Mouse (Mus musculus): ENCODE data around the gene Gm37419. TPM values are rescaled to one million over a fixed set of nuclear protein-coding genes. Genes with fewer than 3 reads are reported as not detected.

Gm37419 gene
- total and polyA plus RNA-seq, 2 experiments from 2014 or later: not detected

GRCm38 (mm10) chr16:23978495-23978894 lies 9.8 kb upstream of the Gm37419 start:
- H3K36me3 ChIP-seq (ENCODE audit: insufficient read depth, low read length): no peaks in the 10 kb centered on the region
- no peak overlapping the region for H3K4me3 ChIP-seq (ENCODE audit: low read length)
- 63% methylated on average over 4 of the region's 4 CpGs for WGBS
- ATAC-seq (no peak), DNase-seq (ENCODE audit: low spot score) (no peak)
- peaks cover 19% of the 10 kb centered on the region; the same call in 1 of the 2 replicates for H3K27me3 ChIP-seq (ENCODE audit: insufficient read depth, low read length)
- H3K9me3 ChIP-seq (ENCODE audit: low read length): no peaks in the 10 kb centered on the region
- H3K9ac ChIP-seq (replicated peaks; ENCODE audit: low read length): no peak overlapping the region
- H3K27ac ChIP-seq: no peak overlapping the region
- TF ChIP-seq CTCF (IDR thresholded peaks at IDR 0.05; ENCODE audit: low read depth): no peak
- H3K4me2 ChIP-seq (ENCODE audit: low read depth, low read length): no peak overlapping the region
- no peaks in the 10 kb centered on the region for H3K4me1 ChIP-seq (ENCODE audit: insufficient read depth, low read length)

DNA sequence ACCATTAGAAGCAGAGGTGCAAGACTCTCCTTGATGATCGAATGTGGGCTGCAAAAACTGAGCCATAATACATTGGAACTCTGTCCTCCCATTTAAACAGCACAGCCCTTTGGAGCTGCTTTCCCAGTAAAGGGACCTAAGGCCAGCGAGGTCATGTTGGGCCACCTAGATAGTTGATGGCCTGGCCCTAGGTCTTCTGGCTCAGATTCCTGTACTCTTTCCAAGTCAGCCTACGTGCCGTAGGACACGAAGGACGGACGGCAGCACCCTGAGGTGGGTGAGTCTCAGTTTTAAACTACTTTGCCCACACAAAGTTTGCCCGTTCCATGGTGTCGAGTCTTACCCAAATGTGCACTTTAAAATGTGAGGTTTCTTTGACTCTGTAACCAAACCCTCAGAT lies 8.8 kb upstream of the Gm37419 start:
- WGBS: 90% methylated on average over 9 of the region's 9 CpGs
- ATAC-seq: no peak

DNA sequence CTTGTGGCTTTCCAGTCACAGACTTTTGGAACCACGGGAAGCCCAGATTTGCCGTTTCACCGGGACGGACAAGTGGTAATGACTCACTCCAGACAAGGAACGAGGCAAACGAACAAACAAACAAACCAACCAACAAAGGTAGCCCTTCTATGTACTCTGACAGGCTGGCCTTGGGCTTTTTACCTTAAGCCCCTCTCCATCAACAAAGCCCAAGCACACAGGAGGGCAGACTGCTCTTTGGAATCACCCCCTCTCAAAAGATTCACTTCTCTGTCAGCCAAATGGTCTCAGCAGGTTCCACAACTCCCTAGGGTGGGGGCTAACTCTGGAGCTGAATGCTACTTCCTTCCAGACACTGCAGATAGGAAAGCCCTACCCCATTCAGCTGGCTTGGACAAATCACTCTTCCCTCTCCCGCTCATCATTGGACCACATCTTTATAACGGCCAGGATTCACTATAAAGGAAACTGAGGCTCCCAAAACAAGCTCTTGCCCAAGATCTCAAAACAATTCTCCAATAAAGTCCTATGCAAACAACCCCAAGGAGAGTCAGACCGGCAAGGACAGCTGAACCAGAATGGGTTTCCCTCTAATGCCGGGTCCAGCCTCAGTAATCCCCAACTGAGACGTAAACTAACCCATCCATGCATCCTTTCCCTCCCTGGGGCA lies 7.9 kb upstream of the Gm37419 start:
- no peaks in the 10 kb centered on the region for H3K9me3 ChIP-seq (ENCODE audit: low read length)
- H3K4me2 ChIP-seq (ENCODE audit: low read depth, low read length): peak overlapping the region; percentile 77
- WGBS: 11% methylated on average over 11 of the region's 11 CpGs
- DNase-seq (ENCODE audit: low spot score) (no peak), ATAC-seq (no peak)
- H3K9ac ChIP-seq (replicated peaks; ENCODE audit: low read length): peak overlapping the region; percentile 47; the same call in 1 of the 2 replicates
- peaks cover 19% of the 10 kb centered on the region; the same call in 1 of the 2 replicates for H3K27me3 ChIP-seq (ENCODE audit: insufficient read depth, low read length)
- 0 out of 2 replicates have a peak, but pooled peaks cover 4% of the 10 kb centered on the region for H3K4me1 ChIP-seq (ENCODE audit: insufficient read depth, low read length)
- H3K4me3 ChIP-seq (ENCODE audit: low read length): peak overlapping the region; percentile 36
- TF ChIP-seq CTCF (IDR thresholded peaks at IDR 0.05; ENCODE audit: low read depth): no peak
- H3K36me3 ChIP-seq (ENCODE audit: insufficient read depth, low read length): no peaks in the 10 kb centered on the region
- no peak overlapping the region for H3K27ac ChIP-seq

More for the DNA sequence above, 8.8 kb upstream of the Gm37419 start:
- H3K9me3 ChIP-seq (ENCODE audit: low read length): no peaks in the 10 kb centered on the region
- H3K9ac ChIP-seq (replicated peaks; ENCODE audit: low read length): no peak overlapping the region
- no peak for DNase-seq (ENCODE audit: low spot score)
- H3K27me3 ChIP-seq (ENCODE audit: insufficient read depth, low read length): peaks cover 19% of the 10 kb centered on the region; the same call in 1 of the 2 replicates
- no peak overlapping the region for H3K27ac ChIP-seq
- no peaks in the 10 kb centered on the region for H3K4me1 ChIP-seq (ENCODE audit: insufficient read depth, low read length)
- no peak overlapping the region for H3K4me2 ChIP-seq (ENCODE audit: low read depth, low read length)
- no peak for TF ChIP-seq CTCF (IDR thresholded peaks at IDR 0.05; ENCODE audit: low read depth)
- H3K4me3 ChIP-seq (ENCODE audit: low read length): no peak overlapping the region
- H3K36me3 ChIP-seq (ENCODE audit: insufficient read depth, low read length): no peaks in the 10 kb centered on the region

GRCm38 (mm10) chr16:23980991-23981720 lies 7.1 kb upstream of the Gm37419 start:
- TF ChIP-seq CTCF (IDR thresholded peaks at IDR 0.05; ENCODE audit: low read depth): no peak
- Histone ChIP-seq H3K9ac (replicated peaks; ENCODE audit: low read length) (peak overlapping the region; percentile 47), H3K4me1 (ENCODE audit: insufficient read depth, low read length) (0 out of 2 replicates have a peak, but pooled peaks cover 4% of the 10 kb centered on the region), H3K27ac (no peak overlapping the region), H3K36me3 (ENCODE audit: insufficient read depth, low read length) (no peaks in the 10 kb centered on the region), H3K4me3 (ENCODE audit: low read length) (peak overlapping the region; percentile 36), H3K27me3 (ENCODE audit: insufficient read depth, low read length) (peaks cover 19% of the 10 kb centered on the region; the same call in 1 of the 2 replicates), H3K9me3 (ENCODE audit: low read length) (no peaks in the 10 kb centered on the region), H3K4me2 (ENCODE audit: low read depth, low read length) (peak overlapping the region; percentile 77)
- DNase-seq (ENCODE audit: low spot score) (no peak), ATAC-seq (no peak)
- WGBS: 2% methylated on average over 32 of the region's 32 CpGs

GRCm38 (mm10) chr16:23981925-23982851 lies 6.1 kb upstream of the Gm37419 start:
- peaks cover 19% of the 10 kb centered on the region; the same call in 1 of the 2 replicates for H3K27me3 ChIP-seq (ENCODE audit: insufficient read depth, low read length)

More at GRCm38 (mm10) chr16:23981925-23982851, 6.1 kb upstream of the Gm37419 start:
- no peaks in the 10 kb centered on the region for H3K36me3 ChIP-seq (ENCODE audit: insufficient read depth, low read length)
- H3K4me2 ChIP-seq (ENCODE audit: low read depth, low read length): peak overlapping the region; percentile 77
- peak overlapping the region; percentile 36 for H3K4me3 ChIP-seq (ENCODE audit: low read length)
- no peaks in the 10 kb centered on the region for H3K9me3 ChIP-seq (ENCODE audit: low read length)
- peak overlapping the region; percentile 38; the same call in 1 of the 2 replicates for H3K9ac ChIP-seq (replicated peaks; ENCODE audit: low read length)
- peak; percentile 77 for TF ChIP-seq CTCF (IDR thresholded peaks at IDR 0.05; ENCODE audit: low read depth)
- 0 out of 2 replicates have a peak, but pooled peaks cover 4% of the 10 kb centered on the region for H3K4me1 ChIP-seq (ENCODE audit: insufficient read depth, low read length)
- H3K27ac ChIP-seq: peak overlapping the region; percentile 71
- ATAC-seq: peak; percentile 86
- DNase-seq (ENCODE audit: low spot score): peak; percentile 93
- WGBS: 3% methylated on average over 28 of the region's 28 CpGs
